Mouse (Mus musculus) liver, embryonic 11.5 days (tissue): ENCODE results near the gene Epha5. TPM values are rescaled to one million over a fixed set of nuclear protein-coding genes. Genes with fewer than 3 reads are reported as not detected.

Experiments
- ATAC-seq: fragments of 200-750 bp; cut with Nextera tagmentation; replicated peaks from 2 replicates; pipeline ENCODE4 v1.8.0; 2017; ENCODE audit warnings: moderate number of reproducible peaks, mild to moderate bottlenecking, moderate TSS enrichment, moderate library complexity; ENCODE audit not compliant: low FRiP score
- DNase-seq: peaks from one replicate; pipeline ENCODE4 v3.0.0-alpha.2; 2017; ENCODE audit warnings: low spot score
- H3K27ac ChIP-seq: fragments of 300-500 bp; sonication (generic); 2 replicates; pipeline ENCODE4 v1.5.1; 2014; ENCODE audit warnings: mild to moderate bottlenecking, low read depth, low read length, control low read depth
- H3K27me3 ChIP-seq: fragments of 300-500 bp; sonication (generic); replicated peaks from 2 replicates; pipeline ENCODE4 v1.6.1; 2014; ENCODE audit warnings: low read length, mixed read lengths; ENCODE audit not compliant: control insufficient read depth, insufficient read depth
- H3K36me3 ChIP-seq: fragments of 300-500 bp; sonication (generic); 2 replicates; pipeline ENCODE4 v1.6.1; 2014; ENCODE audit warnings: mild to moderate bottlenecking, low read length, moderate library complexity, mixed read lengths; ENCODE audit not compliant: control insufficient read depth, insufficient read depth
- H3K4me1 ChIP-seq: fragments of 300-500 bp; sonication (generic); replicated peaks from 2 replicates; pipeline ENCODE4 v1.6.1; 2014; ENCODE audit warnings: low read length, mixed read lengths; ENCODE audit not compliant: control insufficient read depth, insufficient read depth
- H3K4me2 ChIP-seq: fragments of 300-500 bp; sonication (generic); 2 replicates; pipeline ENCODE4 v1.6.1; 2014; ENCODE audit warnings: mild to moderate bottlenecking, control low read depth, moderate library complexity
- H3K4me3 ChIP-seq: fragments of 300-500 bp; sonication (generic); 2 replicates; pipeline ENCODE4 v1.5.1; 2014; ENCODE audit warnings: low read depth, low read length, control low read depth
- H3K9ac ChIP-seq: fragments of 300-500 bp; sonication (generic); 2 replicates; pipeline ENCODE4 v1.6.1; 2014; ENCODE audit warnings: low read depth, low read length, control low read depth
- H3K9me3 ChIP-seq: fragments of 300-500 bp; sonication (generic); 2 replicates; pipeline ENCODE4 v1.6.1; 2016; ENCODE audit warnings: low read length, inconsistent platforms, mixed read lengths; ENCODE audit not compliant: control insufficient read depth
- WGBS: fragments of 180-500 bp; shearing (Covaris S2); extraction: QIAGEN DNeasy Blood & Tissue Kit; methylation state at CpG from one replicate; pipeline ENCODE4 v1.1.7; 2014; 5-methylcytosine and 5-hydroxymethylcytosine counted together
- polyA plus RNA-seq: library from polyadenylated mRNA; unstranded; fragments of >200 nt; fragmentation: Nextera tagmentation; extraction: Ambion mirVana; gene quantifications from 2 replicates; pipeline ENCODE4 v1.2.1, GENCODE M21; 2014

The Epha5 gene
- 0.07 and 0.08 TPM in 2 replicates for polyA plus RNA-seq

- Histone ChIP-seq H3K4me3 (peak within 1 kb of the TSS; percentile 45), H3K27me3 (peaks cover 29% of the 10 kb centered on the region), H3K4me1 (no peaks in the 10 kb centered on the region), H3K9me3 (no peaks in the 10 kb centered on the region), H3K36me3 (no peaks in the 10 kb centered on the region), H3K4me2 (peak within 1 kb of the TSS; percentile 70), H3K27ac (no peak within 1 kb of the TSS), H3K9ac (no peak within 1 kb of the TSS)
- 1% methylated on average over 53 of the region's 67 CpGs for WGBS
- DNase-seq (peak; percentile 66), ATAC-seq (peak; percentile 81)
These were observed at the start of gene Epha5 for GRCm38 (mm10) chr5:84417062-84417879. Gene Epha5 (minus strand): TSS chr5:84417382.

GRCm38 (mm10) chr5:84456216-84456615 lies 39.0 kb upstream of the Epha5 start:
- Histone ChIP-seq H3K9me3 (no peaks in the 10 kb centered on the region), H3K4me1 (no peaks in the 10 kb centered on the region), H3K36me3 (no peaks in the 10 kb centered on the region), H3K4me2 (no peak overlapping the region), H3K27me3 (no peaks in the 10 kb centered on the region), H3K4me3 (no peak overlapping the region), H3K27ac (no peak overlapping the region), H3K9ac (no peak overlapping the region)
- DNase-seq (no peak), ATAC-seq (no peak)
- WGBS = 71% methylated on average over 3 of the region's 3 CpGs

- WGBS = 86% methylated on average over 4 of the region's 4 CpGs
- H3K4me2 ChIP-seq = no peak overlapping the region
- no peaks in the 10 kb centered on the region for H3K9me3 ChIP-seq
- H3K27ac ChIP-seq = no peak overlapping the region
- no peaks in the 10 kb centered on the region for H3K27me3 ChIP-seq
- H3K4me3 ChIP-seq = no peak overlapping the region
- no peak for DNase-seq
- H3K4me1 ChIP-seq = no peaks in the 10 kb centered on the region
- no peak overlapping the region for H3K9ac ChIP-seq
- no peak for ATAC-seq
- no peaks in the 10 kb centered on the region for H3K36me3 ChIP-seq
These were observed 37.5 kb upstream of the Epha5 start for GRCm38 (mm10) chr5:84454641-84455040.

- H3K36me3 ChIP-seq = no peaks in the 10 kb centered on the region
- H3K27me3 ChIP-seq = no peaks in the 10 kb centered on the region
- no peaks in the 10 kb centered on the region for H3K4me1 ChIP-seq
These were observed 36.7 kb upstream of the Epha5 start for GRCm38 (mm10) chr5:84453839-84454238.

GRCm38 (mm10) chr5:84440232-84440631 lies 23.1 kb upstream of the Epha5 start:
- H3K27me3 ChIP-seq = no peaks in the 10 kb centered on the region
- no peaks in the 10 kb centered on the region for H3K4me1 ChIP-seq
- no peaks in the 10 kb centered on the region for H3K9me3 ChIP-seq
- H3K9ac ChIP-seq = no peak overlapping the region
- no peaks in the 10 kb centered on the region for H3K36me3 ChIP-seq
- no peak for ATAC-seq
- WGBS = 85% methylated on average over 2 of the region's 2 CpGs
- no peak overlapping the region for H3K27ac ChIP-seq
- no peak for DNase-seq
- no peak overlapping the region for H3K4me3 ChIP-seq
- H3K4me2 ChIP-seq = no peak overlapping the region

More at GRCm38 (mm10) chr5:84453839-84454238, 36.7 kb upstream of the Epha5 start:
- ATAC-seq (no peak), DNase-seq (no peak)
- no peak overlapping the region for H3K27ac ChIP-seq
- WGBS = 70% methylated on average over 2 of the region's 2 CpGs
- no peak overlapping the region for H3K4me3 ChIP-seq
- no peaks in the 10 kb centered on the region for H3K9me3 ChIP-seq
- no peak overlapping the region for H3K4me2 ChIP-seq
- no peak overlapping the region for H3K9ac ChIP-seq

GRCm38 (mm10) chr5:84415961-84416821 lies 991 bp downstream of the Epha5 start:
- ATAC-seq = no peak
- no peak overlapping the region for H3K9ac ChIP-seq

GRCm38 (mm10) chr5:84414931-84415431 lies 2.2 kb downstream of the Epha5 start:
- Histone ChIP-seq H3K4me2 (no peak overlapping the region), H3K9ac (no peak overlapping the region), H3K27ac (no peak overlapping the region), H3K9me3 (no peaks in the 10 kb centered on the region), H3K4me1 (no peaks in the 10 kb centered on the region), H3K27me3 (peaks cover 29% of the 10 kb centered on the region), H3K36me3 (no peaks in the 10 kb centered on the region), H3K4me3 (no peak overlapping the region)
- 15% methylated on average over 8 of the region's 8 CpGs for WGBS
- ATAC-seq (no peak), DNase-seq (no peak)

More at GRCm38 (mm10) chr5:84415961-84416821, 991 bp downstream of the Epha5 start:
- Histone ChIP-seq H3K9me3 (no peaks in the 10 kb centered on the region), H3K4me3 (peak overlapping the region; percentile 45), H3K36me3 (no peaks in the 10 kb centered on the region), H3K27me3 (peaks cover 29% of the 10 kb centered on the region), H3K4me1 (no peaks in the 10 kb centered on the region), H3K27ac (no peak overlapping the region), H3K4me2 (peak overlapping the region; percentile 70)
- WGBS = under 1% methylated on average over 45 of the region's 45 CpGs
- peak; percentile 39 for DNase-seq

- DNase-seq (no peak), ATAC-seq (no peak)
- Histone ChIP-seq H3K27ac (no peak overlapping the region), H3K4me1 (no peaks in the 10 kb centered on the region), H3K9me3 (no peaks in the 10 kb centered on the region), H3K9ac (no peak overlapping the region), H3K4me2 (no peak overlapping the region), H3K36me3 (no peaks in the 10 kb centered on the region), H3K27me3 (peaks cover 29% of the 10 kb centered on the region), H3K4me3 (no peak overlapping the region)
- 57% methylated on average over 1 of the region's 1 CpGs for WGBS
These were observed 4.2 kb downstream of the Epha5 start for GRCm38 (mm10) chr5:84413026-84413425.
